Mouse (Mus musculus) kidney, embryonic 15.5 days (tissue): ENCODE measurements around the gene Pld4. TPM values are rescaled to one million over a fixed set of nuclear protein-coding genes. Genes with fewer than 3 reads are reported as not detected.

ENCODE experiments used
- ATAC-seq: fragments of 200-750 bp; cut with Nextera tagmentation; replicated peaks from 2 replicates; pipeline ENCODE4 v1.8.0; 2017; ENCODE audit warnings: moderate TSS enrichment; ENCODE audit not compliant: low FRiP score
- H3K27ac ChIP-seq: fragments of 300-500 bp; sonication (generic); 2 replicates; pipeline ENCODE4 v1.5.1; 2015; ENCODE audit warnings: mild to moderate bottlenecking, inconsistent platforms
- H3K27me3 ChIP-seq: fragments of 300-500 bp; sonication (generic); 2 replicates; pipeline ENCODE4 v1.6.1; 2015; ENCODE audit warnings: inconsistent platforms
- H3K36me3 ChIP-seq: fragments of 300-500 bp; sonication (generic); 2 replicates; pipeline ENCODE4 v1.6.1; 2015; ENCODE audit warnings: inconsistent platforms
- H3K4me1 ChIP-seq: fragments of 300-500 bp; sonication (generic); 2 replicates; pipeline ENCODE4 v1.6.1; 2015; ENCODE audit warnings: inconsistent platforms
- H3K4me2 ChIP-seq: fragments of 300-500 bp; sonication (generic); 2 replicates; pipeline ENCODE4 v1.6.1; 2015; ENCODE audit warnings: moderate library complexity, mild to moderate bottlenecking, inconsistent platforms
- H3K4me3 ChIP-seq: fragments of 300-500 bp; sonication (generic); replicated peaks from 2 replicates; pipeline ENCODE4 v1.5.1; 2015; ENCODE audit warnings: mild to moderate bottlenecking, inconsistent platforms
- H3K9ac ChIP-seq: fragments of 300-500 bp; sonication (generic); 2 replicates; pipeline ENCODE4 v1.6.1; 2015; ENCODE audit warnings: mild to moderate bottlenecking, inconsistent platforms
- H3K9me3 ChIP-seq: fragments of 300-500 bp; sonication (generic); replicated peaks from 2 replicates; pipeline ENCODE4 v1.6.1; 2016; ENCODE audit warnings: inconsistent platforms
- WGBS: fragments of 180-500 bp; shearing (Covaris S2); methylation state at CpG from one replicate; pipeline ENCODE4 v1.1.7; 2015; ENCODE audit warnings: mixed read lengths; 5-methylcytosine and 5-hydroxymethylcytosine counted together
- polyA plus RNA-seq: library from polyadenylated mRNA; unstranded; fragments of >200 nt; fragmentation: Nextera tagmentation; extraction: Ambion mirVana; gene quantifications from 2 replicates; pipeline ENCODE4 v1.2.1, GENCODE M21; 2015

Pld4 gene
- polyA plus RNA-seq, 1 experiment from 2014 or later: 10.4 TPM

DNA sequence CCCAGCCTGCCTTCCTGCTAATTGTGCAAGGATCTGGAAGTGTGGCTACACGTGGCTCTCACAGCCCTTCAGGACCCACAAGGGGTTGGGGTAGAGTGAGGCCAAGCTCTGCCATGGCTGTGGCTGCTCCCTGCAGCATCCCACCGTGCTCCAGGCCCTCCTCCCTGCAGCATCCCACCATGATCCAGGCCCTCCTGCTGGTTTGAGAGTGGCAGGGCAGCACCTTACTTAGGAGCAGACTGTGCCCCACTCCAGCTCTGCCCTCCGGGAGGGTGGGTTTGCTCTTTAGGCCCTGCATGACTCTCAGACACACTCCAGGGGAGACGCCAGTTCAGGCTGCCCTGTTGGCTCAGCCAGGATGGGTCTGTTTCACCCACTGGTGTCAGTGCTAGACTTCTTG, 9.9 kb downstream of the Pld4 start:
- no peaks in the 10 kb centered on the region for H3K4me1 ChIP-seq
- H3K4me2 ChIP-seq: no peak overlapping the region
- H3K4me3 ChIP-seq: no peak overlapping the region
- H3K36me3 ChIP-seq: no peaks in the 10 kb centered on the region
- ATAC-seq: no peak
- WGBS: 79% methylated on average over 4 of the region's 4 CpGs
- H3K27me3 ChIP-seq: no peaks in the 10 kb centered on the region
- no peaks in the 10 kb centered on the region for H3K9me3 ChIP-seq
- no peak overlapping the region for H3K9ac ChIP-seq
- no peak overlapping the region for H3K27ac ChIP-seq

DNA sequence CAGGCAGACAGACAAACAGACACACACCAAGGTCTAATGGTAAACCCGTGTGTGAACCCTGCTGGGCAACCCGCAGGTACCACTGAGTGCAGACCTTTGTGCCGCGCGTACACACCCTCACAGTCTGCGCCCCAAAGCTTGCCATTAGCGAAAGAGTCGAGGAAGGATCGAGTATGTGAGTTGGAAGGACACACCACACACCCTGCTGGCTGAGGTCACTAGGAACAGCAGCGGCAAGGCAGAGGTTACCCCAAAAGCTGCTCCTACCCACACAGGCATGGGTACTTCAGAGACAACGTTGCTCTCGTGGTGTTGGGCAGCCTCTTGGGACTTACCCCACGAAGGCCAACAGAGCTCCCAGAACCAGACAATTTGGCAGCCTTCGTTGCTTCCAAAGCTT, 11.9 kb downstream of the Pld4 start:
- H3K4me1 ChIP-seq: no peaks in the 10 kb centered on the region
- ATAC-seq: no peak
- no peaks in the 10 kb centered on the region for H3K36me3 ChIP-seq
- no peak overlapping the region for H3K27ac ChIP-seq
- H3K4me3 ChIP-seq: no peak overlapping the region
- no peak overlapping the region for H3K9ac ChIP-seq
- 91% methylated on average over 14 of the region's 14 CpGs for WGBS
- no peaks in the 10 kb centered on the region for H3K27me3 ChIP-seq
- H3K4me2 ChIP-seq: no peak overlapping the region
- H3K9me3 ChIP-seq: 0 out of 2 replicates have a peak, but pooled peaks cover 3% of the 10 kb centered on the region

DNA sequence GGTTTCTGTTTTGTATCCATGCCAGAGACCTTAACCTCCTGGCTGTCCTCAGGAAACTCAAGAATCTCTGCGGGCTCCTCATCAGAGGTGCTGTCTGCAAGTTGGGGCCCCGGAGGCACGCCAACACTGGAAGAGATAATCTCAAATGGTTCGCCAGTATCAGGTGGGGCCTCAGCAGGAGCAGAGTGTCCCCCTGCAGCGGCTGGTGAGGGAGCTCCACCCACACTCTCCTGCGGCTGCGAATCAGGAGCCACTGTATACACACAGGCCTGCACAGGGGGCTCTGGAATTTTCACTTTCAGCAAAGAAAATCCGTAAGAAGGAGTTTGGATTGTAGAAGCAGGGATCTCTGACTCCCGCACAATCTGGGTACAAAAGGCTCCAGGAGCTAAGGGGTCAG, 12.9 kb downstream of the Pld4 start:
- Histone ChIP-seq H3K4me1 (no peaks in the 10 kb centered on the region), H3K4me2 (no peak overlapping the region), H3K36me3 (no peaks in the 10 kb centered on the region), H3K27me3 (no peaks in the 10 kb centered on the region), H3K9ac (no peak overlapping the region), H3K9me3 (0 out of 2 replicates have a peak, but pooled peaks cover 3% of the 10 kb centered on the region), H3K4me3 (no peak overlapping the region), H3K27ac (no peak overlapping the region)
- WGBS: 50% methylated on average over 9 of the region's 9 CpGs
- no peak for ATAC-seq

DNA sequence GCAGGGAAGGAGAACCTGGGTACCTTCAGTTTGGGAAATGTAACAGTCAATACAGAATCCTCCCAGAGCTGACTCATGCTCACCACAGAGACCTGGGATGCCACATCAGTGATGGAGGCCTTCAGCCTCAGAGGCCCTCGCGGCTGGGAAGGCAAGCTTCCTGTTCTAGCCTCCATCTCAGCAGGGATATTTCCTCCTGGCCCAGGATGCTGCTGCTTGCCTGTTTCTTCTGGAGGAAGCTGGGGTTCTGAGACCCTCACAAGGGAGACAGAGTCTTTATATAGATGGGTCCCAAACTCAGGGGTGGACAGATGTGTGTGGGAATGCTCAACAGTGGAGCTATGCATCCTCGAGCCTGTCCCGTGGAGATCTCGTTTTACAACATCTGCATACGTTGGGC, 13.6 kb downstream of the Pld4 start:
- WGBS: 75% methylated on average over 6 of the region's 6 CpGs
- H3K4me3 ChIP-seq: no peak overlapping the region
- no peak overlapping the region for H3K27ac ChIP-seq
- H3K36me3 ChIP-seq: no peaks in the 10 kb centered on the region
- H3K4me2 ChIP-seq: no peak overlapping the region
- H3K4me1 ChIP-seq: no peaks in the 10 kb centered on the region
- ATAC-seq: no peak
- no peaks in the 10 kb centered on the region for H3K27me3 ChIP-seq
- no peak overlapping the region for H3K9ac ChIP-seq
- 0 out of 2 replicates have a peak, but pooled peaks cover 3% of the 10 kb centered on the region for H3K9me3 ChIP-seq

DNA sequence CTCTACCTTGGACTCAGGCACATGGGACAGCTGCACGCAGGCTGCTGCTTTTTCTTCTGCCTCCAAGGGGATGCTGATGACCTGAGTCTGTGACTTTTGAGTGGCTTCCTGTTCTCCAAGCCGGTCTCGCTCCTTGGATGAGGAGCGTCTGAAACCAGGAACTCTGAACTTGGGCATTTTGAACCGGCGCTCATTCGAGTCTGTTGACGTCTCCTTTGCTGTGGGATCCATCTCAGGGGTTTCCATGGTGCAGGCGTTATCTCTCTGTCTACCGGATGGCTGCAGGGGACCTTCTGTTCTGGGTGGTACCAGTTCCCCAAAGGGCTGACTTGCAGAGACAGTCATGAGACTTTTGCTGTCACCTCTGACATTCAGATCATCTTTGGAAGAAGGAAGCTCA, 14.0 kb downstream of the Pld4 start:
- Histone ChIP-seq H3K4me1 (no peaks in the 10 kb centered on the region), H3K9ac (no peak overlapping the region), H3K9me3 (0 out of 2 replicates have a peak, but pooled peaks cover 3% of the 10 kb centered on the region), H3K27me3 (no peaks in the 10 kb centered on the region), H3K36me3 (no peaks in the 10 kb centered on the region), H3K4me2 (no peak overlapping the region), H3K27ac (no peak overlapping the region), H3K4me3 (no peak overlapping the region)
- WGBS: 90% methylated on average over 10 of the region's 10 CpGs
- no peak for ATAC-seq

DNA sequence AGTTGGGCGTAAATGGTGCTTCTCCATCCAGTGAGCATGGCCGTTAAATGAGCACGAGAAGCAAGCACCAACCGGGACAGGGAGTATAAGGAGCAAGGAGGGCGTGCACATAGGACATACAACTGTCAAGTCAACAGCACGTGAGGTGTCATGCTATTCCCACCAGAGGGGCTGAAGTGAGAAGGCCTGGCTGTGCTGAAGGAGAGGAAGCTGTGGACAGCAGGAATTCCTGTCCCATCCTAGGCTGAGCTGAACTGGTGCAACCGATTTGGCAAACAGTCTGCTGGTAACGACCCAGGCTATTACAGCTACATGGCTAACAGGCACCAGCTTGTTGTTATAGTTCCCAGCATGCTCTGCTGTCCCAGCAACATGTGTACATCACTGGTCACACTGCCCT, 30.6 kb downstream of the Pld4 start:
- H3K27me3 ChIP-seq: no peaks in the 10 kb centered on the region
- no peak overlapping the region for H3K4me3 ChIP-seq
- no peaks in the 10 kb centered on the region for H3K9me3 ChIP-seq
- WGBS: 58% methylated on average over 8 of the region's 8 CpGs
- ATAC-seq: no peak
- no peaks in the 10 kb centered on the region for H3K36me3 ChIP-seq
- H3K9ac ChIP-seq: no peak overlapping the region
- H3K4me2 ChIP-seq: no peak overlapping the region
- no peak overlapping the region for H3K27ac ChIP-seq
- peaks cover 22% of the 10 kb centered on the region for H3K4me1 ChIP-seq

DNA sequence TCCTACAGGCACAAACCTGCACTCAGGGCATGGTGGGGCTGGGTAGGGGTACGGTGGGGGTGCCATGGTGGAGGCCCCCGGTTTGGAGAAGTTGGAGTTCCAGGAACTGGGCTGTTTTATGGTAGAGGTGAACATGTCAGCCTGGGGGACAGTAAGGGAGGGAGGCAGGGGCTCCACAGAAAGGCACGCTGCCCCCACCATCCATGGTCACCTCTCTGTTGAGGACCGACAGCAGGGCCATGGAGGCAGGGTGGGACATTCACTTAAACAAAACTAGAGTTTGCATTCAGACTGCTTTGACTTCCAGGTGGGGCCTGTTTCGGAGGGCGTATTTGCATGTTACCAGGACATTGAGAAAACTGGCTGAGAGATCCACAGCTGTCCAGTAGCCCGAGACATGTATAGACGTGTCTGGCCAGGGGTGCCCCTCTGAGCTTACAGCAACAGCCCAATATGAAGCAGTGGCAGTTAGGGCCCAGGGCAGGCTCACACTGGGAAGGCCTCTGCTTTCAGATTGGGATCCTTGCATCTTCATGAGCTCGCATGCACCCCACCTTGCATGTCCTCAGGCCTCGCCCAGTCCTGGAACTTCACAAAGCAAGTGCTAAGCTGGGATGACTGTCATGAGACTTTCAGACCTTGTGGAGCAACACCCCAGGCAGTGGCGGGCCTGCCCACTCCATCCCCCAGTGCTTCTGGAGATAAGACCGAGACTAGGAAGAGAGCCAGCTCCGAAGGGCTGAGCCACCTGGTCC, 33.3 kb downstream of the Pld4 start:
- no peaks in the 10 kb centered on the region for H3K36me3 ChIP-seq
- no peak for ATAC-seq
- 0 out of 2 replicates have a peak overlapping the region, but pooled peaks have one; percentile 27 for H3K27ac ChIP-seq
- WGBS: 75% methylated on average over 13 of the region's 13 CpGs
- no peaks in the 10 kb centered on the region for H3K9me3 ChIP-seq
- peaks cover 8% of the 10 kb centered on the region; the same call in 1 of the 2 replicates for H3K27me3 ChIP-seq
- H3K4me1 ChIP-seq: peaks cover 41% of the 10 kb centered on the region
- H3K4me2 ChIP-seq: no peak overlapping the region
- H3K4me3 ChIP-seq: no peak overlapping the region
- no peak overlapping the region for H3K9ac ChIP-seq

DNA sequence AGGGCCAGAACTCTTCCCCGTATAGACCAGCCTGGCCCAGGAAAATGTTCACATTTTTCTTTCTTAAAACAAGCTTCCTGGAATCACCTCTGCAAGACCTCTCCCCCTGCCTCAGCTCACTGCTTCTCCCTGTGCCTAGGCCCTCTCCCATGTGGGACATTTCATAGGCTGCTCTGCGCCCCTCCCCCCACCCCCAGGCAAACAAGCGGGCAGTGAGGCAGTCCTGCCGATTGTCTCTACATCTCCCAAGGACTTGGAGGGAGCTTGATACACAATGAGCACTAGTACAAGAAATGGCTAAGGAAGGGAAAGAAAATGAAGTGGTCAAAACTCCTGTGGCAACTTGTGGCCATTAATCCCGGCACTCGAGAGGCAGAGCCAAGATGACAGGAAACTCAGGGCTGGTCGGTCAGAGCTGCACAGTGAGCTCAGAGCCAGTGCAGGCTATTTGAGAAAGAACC, 33.9 kb downstream of the Pld4 start:
- no peaks in the 10 kb centered on the region for H3K36me3 ChIP-seq
- no peaks in the 10 kb centered on the region for H3K9me3 ChIP-seq
- 25% methylated on average over 7 of the region's 7 CpGs for WGBS
- H3K27me3 ChIP-seq: peaks cover 14% of the 10 kb centered on the region; the same call in 1 of the 2 replicates
- H3K9ac ChIP-seq: no peak overlapping the region
- no peak for ATAC-seq
- no peak overlapping the region for H3K4me2 ChIP-seq
- H3K27ac ChIP-seq: 0 out of 2 replicates have a peak overlapping the region, but pooled peaks have one; percentile 27
- peaks cover 43% of the 10 kb centered on the region for H3K4me1 ChIP-seq
- no peak overlapping the region for H3K4me3 ChIP-seq

DNA sequence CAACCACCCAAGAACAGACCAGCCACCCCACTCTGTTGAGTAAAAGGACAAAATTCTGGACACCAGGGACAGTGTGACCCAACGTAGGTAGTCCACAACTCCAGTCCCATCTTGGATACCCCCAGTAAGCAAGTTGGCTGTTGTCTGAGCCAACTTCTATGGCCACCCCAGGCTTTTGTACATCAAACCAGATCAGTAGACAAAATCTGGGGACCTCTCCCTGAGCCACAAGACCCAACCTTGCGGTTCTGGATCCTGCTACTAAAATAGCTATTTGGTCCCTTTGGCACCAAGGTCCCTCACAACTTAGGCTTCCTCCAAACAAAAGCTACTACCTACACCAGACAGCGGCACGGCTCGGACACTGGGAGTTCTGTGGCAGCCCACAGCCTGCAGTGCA, 34.5 kb downstream of the Pld4 start:
- no peak overlapping the region for H3K9ac ChIP-seq
- no peak overlapping the region for H3K4me3 ChIP-seq
- ATAC-seq: no peak
- peaks cover 19% of the 10 kb centered on the region; the same call in 1 of the 2 replicates for H3K27me3 ChIP-seq
- H3K27ac ChIP-seq: no peak overlapping the region
- peaks cover 43% of the 10 kb centered on the region for H3K4me1 ChIP-seq
- H3K9me3 ChIP-seq: no peaks in the 10 kb centered on the region
- no peak overlapping the region for H3K4me2 ChIP-seq
- no peaks in the 10 kb centered on the region for H3K36me3 ChIP-seq
- WGBS: 91% methylated on average over 5 of the region's 5 CpGs

DNA sequence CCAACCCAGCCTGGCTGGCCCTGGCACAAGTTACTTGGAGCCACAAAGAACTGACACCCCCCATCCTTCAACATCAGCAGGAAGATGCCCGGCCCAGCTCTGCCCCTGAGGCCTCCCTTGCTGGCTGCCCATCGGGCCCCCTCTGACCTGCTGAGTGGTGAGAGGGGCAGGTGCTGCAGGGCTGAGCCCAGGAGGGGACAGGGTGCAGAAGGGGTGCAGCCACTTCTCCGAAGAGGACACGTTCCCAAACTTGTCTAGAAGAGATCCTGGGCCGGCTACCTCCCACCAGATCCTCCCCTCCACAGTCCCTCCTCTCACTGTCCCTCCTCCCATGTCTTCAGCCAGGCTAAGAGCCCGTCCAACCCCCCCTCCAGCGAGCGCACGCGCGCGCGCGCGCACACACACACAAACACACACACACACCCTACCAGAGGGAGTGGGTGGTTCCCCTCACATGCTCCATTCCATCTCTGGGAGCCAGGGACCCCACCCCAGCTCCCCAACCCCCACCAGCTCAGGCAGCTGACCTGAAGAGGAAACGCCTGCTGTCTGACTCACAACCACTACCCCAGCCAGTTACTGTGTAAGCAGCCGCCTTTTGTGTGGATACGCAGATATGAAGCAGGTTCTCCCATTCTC, 35.1 kb downstream of the Pld4 start:
- Histone ChIP-seq H3K9me3 (no peaks in the 10 kb centered on the region), H3K9ac (no peak overlapping the region), H3K4me2 (peak overlapping the region; percentile 21; the same call in 1 of the 2 replicates), H3K4me3 (no peak overlapping the region), H3K4me1 (peaks cover 48% of the 10 kb centered on the region), H3K27ac (no peak overlapping the region), H3K27me3 (peaks cover 24% of the 10 kb centered on the region), H3K36me3 (no peaks in the 10 kb centered on the region)
- WGBS: 59% methylated on average over 18 of the region's 18 CpGs
- no peak for ATAC-seq

DNA sequence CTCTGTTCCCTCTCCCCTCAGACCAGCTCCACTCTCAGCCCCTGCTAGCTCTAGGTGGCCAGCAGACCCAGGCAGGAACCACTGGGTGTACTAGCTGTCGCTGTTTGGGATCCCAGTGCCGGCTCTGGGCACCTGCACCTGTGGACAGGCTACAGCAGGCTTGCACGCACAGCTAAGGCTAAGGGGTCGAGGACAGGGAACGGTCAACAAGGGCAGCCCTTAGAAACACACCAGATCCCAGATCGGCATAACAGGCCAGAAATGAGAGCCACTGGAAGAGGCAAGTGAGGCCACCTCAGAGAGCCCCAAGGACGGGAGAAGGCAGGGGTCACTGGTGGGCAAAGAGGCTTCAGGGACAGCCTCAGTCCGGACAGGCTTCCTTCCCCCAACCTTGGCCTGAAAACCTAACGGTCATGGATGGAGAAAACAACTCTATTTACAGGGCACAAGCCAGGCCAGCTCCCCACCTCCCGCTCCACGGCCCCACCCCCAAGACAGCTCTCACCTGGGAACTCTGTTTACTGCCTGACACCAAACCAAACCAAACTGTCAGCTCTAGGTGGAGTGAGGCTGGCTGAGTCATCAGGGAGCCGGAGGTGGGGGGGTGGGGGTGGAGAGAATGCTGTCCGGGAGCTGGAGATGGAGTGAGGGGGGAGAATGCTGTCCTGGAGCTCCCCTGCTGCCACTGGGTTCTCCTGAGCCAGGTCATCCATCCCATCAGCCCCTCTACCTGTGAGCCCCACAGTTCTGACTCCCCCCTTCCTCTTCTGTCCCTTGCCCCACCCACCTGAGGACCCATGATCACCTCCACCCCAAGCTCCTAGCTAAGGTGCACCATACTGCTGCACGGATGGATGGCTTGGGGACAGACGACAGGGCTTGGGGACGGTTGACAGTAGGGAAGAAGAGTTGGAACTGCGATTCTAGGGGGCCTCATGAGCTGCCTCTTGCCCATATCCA, 36.4 kb downstream of the Pld4 start:
- H3K4me1 ChIP-seq: peaks cover 60% of the 10 kb centered on the region
- ATAC-seq: no peak

More for the DNA sequence above, 36.4 kb downstream of the Pld4 start:
- 46% methylated on average over 17 of the region's 17 CpGs for WGBS
- Histone ChIP-seq H3K9me3 (no peaks in the 10 kb centered on the region), H3K27ac (no peak overlapping the region), H3K36me3 (no peaks in the 10 kb centered on the region), H3K4me3 (no peak overlapping the region), H3K9ac (no peak overlapping the region), H3K27me3 (peaks cover 36% of the 10 kb centered on the region), H3K4me2 (no peak overlapping the region)
